Mouse (Mus musculus) heart, embryonic 14.5 days (tissue): ENCODE results near the gene Cdk1. TPM values are rescaled to one million over a fixed set of nuclear protein-coding genes. Genes with fewer than 3 reads are reported as not detected.
A peak's percentile ranks its signal among the peaks of the same experiment; 100 is the strongest.

Experiments used
- ATAC-seq: fragments of 200-750 bp; cut with Nextera tagmentation; 2 replicates; pipeline ENCODE4 v1.8.0; 2017; ENCODE audit warnings: low read depth, moderate TSS enrichment; ENCODE audit not compliant: insufficient number of reproducible peaks, insufficient read depth, low FRiP score
- H3K27ac ChIP-seq, 2 experiments: fragments of 200-500 bp in 1 of 2; fragments of 300-500 bp in 1 of 2; sonication (generic) in 1 of 2; replicated peaks in 1 of 2; 2 replicates each; pipeline ENCODE4 v1.5.1; 2012 to 2014; ENCODE audit warnings: low read depth in 2 of 2, low read length in 2 of 2, control low read depth in 1 of 2, mild to moderate bottlenecking in 1 of 2, mixed read lengths in 1 of 2; ENCODE audit not compliant: control insufficient read depth in 1 of 2, insufficient read depth in 1 of 2
- H3K27me3 ChIP-seq: fragments of 300-500 bp; sonication (generic); 2 replicates; pipeline ENCODE4 v1.6.1; 2014; ENCODE audit warnings: mild to moderate bottlenecking, low read length, control low read depth; ENCODE audit not compliant: control insufficient read depth, insufficient read depth
- H3K36me3 ChIP-seq: fragments of 300-500 bp; sonication (generic); 2 replicates; pipeline ENCODE4 v1.6.1; 2014; ENCODE audit warnings: mild to moderate bottlenecking, control low read depth, low read length, mixed read lengths; ENCODE audit not compliant: control insufficient read depth, insufficient read depth
- H3K4me1 ChIP-seq, 2 experiments: fragments of 200-500 bp in 1 of 2; fragments of 300-500 bp in 1 of 2; sonication (generic) in 1 of 2; 2 replicates each; pipeline ENCODE4 v1.6.1; 2012 to 2014; ENCODE audit warnings: low read length in 2 of 2, control low read depth in 1 of 2, mixed read lengths in 1 of 2; ENCODE audit not compliant: control insufficient read depth in 2 of 2, insufficient read depth in 2 of 2
- H3K4me2 ChIP-seq: fragments of 300-500 bp; sonication (generic); 2 replicates; pipeline ENCODE4 v1.6.1; 2014; ENCODE audit warnings: mild to moderate bottlenecking, low read length
- H3K4me3 ChIP-seq, 2 experiments: fragments of 200-500 bp in 1 of 2; fragments of 300-500 bp in 1 of 2; sonication (generic) in 1 of 2; 2 replicates each; pipeline ENCODE4 v1.5.1; 2012 to 2014; ENCODE audit warnings: low read length in 2 of 2, mild to moderate bottlenecking in 2 of 2, control low read depth in 1 of 2, low read depth in 1 of 2, moderate library complexity in 1 of 2; ENCODE audit not compliant: control insufficient read depth in 1 of 2, insufficient read depth in 1 of 2
- H3K9ac ChIP-seq: fragments of 300-500 bp; sonication (generic); 2 replicates; pipeline ENCODE4 v1.6.1; 2014; ENCODE audit warnings: mild to moderate bottlenecking, low read length
- H3K9me3 ChIP-seq: fragments of 300-500 bp; sonication (generic); 2 replicates; pipeline ENCODE4 v1.6.1; 2016; ENCODE audit warnings: low read length, control low read depth; ENCODE audit not compliant: control insufficient read depth
- WGBS: fragments of 180-500 bp; shearing (Covaris S2); extraction: QIAGEN DNeasy Blood & Tissue Kit; methylation state at CpG from one replicate; pipeline ENCODE4 v1.1.7; 2014; 5-methylcytosine and 5-hydroxymethylcytosine counted together
- polyA plus RNA-seq: library from polyadenylated mRNA; unstranded; fragments of >200 nt; fragmentation: Nextera tagmentation; extraction: Ambion mirVana; gene quantifications from 2 replicates; pipeline ENCODE4 v1.2.1, GENCODE M21; 2014

Gene Cdk1
- polyA plus RNA-seq, 1 experiment from 2014 or later, result 355 TPM

DNA sequence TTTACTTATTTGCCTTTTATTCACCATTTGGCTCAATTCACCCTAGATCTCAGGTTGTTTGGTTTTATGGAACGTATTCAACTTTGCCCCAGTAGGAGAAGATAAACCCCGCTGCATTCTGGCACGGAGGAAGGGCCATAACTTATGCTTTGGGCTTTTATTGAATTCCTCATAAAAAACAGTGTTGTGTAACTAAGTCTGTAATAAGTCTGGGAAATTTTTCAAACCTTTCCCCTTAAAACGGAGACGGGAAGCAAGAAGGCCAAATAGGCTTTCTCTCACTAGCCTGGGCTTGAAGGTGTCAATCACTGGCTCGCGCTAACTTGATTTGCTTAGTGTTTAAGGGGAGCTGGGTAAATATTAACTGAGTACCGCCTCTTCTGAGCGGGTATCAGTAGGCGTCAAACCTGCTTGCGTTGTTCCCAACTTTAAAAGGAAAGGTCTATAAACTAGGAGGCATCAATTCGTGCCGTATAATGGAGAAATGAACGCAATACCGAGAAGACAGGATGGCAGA, 31.2 kb downstream of the Cdk1 start:
- H3K4me1 ChIP-seq, result peaks cover 0 to 3% of the 10 kb centered on the region in 2 experiments; a peak in 1 of 4 replicates
- no peak overlapping the region for H3K9ac ChIP-seq
- no peak overlapping the region for H3K4me3 ChIP-seq
- no peak for ATAC-seq
- WGBS, result 47% methylated on average over 15 of the region's 15 CpGs
- 0 out of 2 replicates have a peak, but pooled peaks cover 6% of the 10 kb centered on the region for H3K9me3 ChIP-seq
- H3K27ac ChIP-seq, result no peak overlapping the region
- peak overlapping the region; percentile 49 for H3K4me2 ChIP-seq
- H3K27me3 ChIP-seq, result no peaks in the 10 kb centered on the region
- H3K36me3 ChIP-seq, result no peaks in the 10 kb centered on the region

DNA sequence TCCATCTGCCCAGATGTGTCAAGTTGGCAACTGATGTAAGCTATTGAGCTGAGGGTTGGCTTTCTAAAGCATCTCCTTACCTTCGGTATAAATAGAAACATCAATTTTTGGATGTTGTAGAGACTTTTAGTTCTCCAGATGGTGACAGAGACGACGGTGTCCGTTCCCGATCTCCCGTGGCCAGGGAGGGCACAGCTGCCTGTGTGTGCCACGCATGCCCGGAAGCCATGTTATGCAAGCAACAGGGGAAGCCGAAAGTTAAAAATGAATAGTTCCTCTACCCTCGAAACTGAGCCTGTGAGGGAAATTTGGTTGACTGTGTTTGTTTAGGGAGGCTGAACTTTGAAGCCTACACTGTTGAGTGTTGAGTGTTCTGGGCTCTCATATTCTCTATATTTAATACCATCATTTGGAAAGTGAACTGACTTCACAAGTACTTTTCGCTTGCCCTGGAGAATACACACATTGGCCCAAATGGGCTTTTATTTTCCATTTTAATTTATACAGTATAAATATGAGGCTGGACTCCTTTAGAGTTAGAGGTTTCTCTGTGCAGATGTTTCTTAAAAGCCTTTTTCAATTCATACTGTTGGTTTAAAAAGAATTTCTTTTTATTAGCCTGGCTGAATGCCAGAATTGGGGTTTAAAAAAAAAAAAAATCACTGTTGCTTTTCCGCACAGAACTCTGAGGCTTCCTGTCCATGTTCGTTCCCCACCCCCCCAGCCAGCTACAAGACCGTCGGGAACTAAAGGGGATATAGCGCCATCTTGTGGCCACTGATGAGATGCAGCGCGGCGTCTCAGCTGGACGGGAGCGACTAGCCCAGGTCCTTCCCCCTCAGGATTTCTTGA, 31.8 kb downstream of the Cdk1 start:
- Histone ChIP-seq H3K4me2 (peak overlapping the region; percentile 49), H3K4me1 (peaks cover 0 to 3% of the 10 kb centered on the region in 2 experiments; a peak in 1 of 4 replicates), H3K27me3 (no peaks in the 10 kb centered on the region), H3K9me3 (0 out of 2 replicates have a peak, but pooled peaks cover 6% of the 10 kb centered on the region), H3K36me3 (no peaks in the 10 kb centered on the region), H3K4me3 (no peak overlapping the region), H3K9ac (no peak overlapping the region), H3K27ac (no peak overlapping the region)
- 43% methylated on average over 21 of the region's 21 CpGs for WGBS
- no peak for ATAC-seq

DNA sequence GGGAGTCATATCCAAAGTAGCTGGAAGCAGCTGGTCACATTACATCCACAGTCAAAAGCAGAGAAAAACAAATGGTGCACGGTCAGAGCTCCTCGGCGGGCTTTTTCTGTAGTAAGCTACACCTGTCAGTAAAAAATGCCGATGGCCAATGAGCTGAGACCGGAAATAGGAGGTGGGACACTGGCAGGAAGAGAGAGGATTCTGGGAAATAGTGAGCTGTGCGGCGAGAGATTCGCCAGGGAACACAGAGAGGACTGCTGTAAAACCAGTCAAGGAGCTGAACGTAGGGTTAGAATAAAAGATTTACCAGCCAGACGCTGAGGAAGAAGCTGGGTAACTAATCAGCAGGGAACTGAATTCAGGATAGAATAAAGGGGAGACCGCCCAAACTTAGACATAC, 34.2 kb downstream of the Cdk1 start:
- H3K4me3 ChIP-seq, result no peak overlapping the region
- H3K36me3 ChIP-seq, result no peaks in the 10 kb centered on the region
- H3K4me2 ChIP-seq, result no peak overlapping the region
- no peak for ATAC-seq
- H3K9ac ChIP-seq, result no peak overlapping the region
- H3K27ac ChIP-seq, result no peak overlapping the region
- 0 out of 2 replicates have a peak, but pooled peaks cover 6% of the 10 kb centered on the region for H3K9me3 ChIP-seq
- no peaks in the 10 kb centered on the region for H3K27me3 ChIP-seq
- H3K4me1 ChIP-seq, result peaks cover 0 to 3% of the 10 kb centered on the region in 2 experiments; a peak in 1 of 4 replicates
- WGBS, result 84% methylated on average over 11 of the region's 11 CpGs

DNA sequence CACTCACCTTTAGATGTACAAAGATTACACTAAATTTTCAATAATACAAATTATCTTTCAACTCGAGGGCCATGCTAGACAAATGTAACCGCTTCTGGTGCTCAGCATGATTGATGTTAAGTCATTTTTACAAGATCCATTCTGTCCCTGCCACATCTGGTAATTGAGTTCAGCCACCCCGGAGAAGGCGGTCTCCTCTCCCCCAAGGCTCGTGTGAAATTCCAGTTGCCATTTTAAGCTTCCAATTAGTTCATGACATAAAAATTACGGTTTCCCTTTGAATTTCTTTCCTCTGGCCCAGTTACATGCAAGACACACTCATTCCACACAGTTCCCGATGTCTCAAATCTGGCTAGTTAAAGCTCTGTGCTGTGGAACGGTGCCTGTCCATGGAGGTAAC, 38.8 kb downstream of the Cdk1 start:
- Histone ChIP-seq H3K4me3 (no peak overlapping the region), H3K36me3 (no peaks in the 10 kb centered on the region), H3K9ac (no peak overlapping the region), H3K9me3 (0 out of 2 replicates have a peak, but pooled peaks cover 3% of the 10 kb centered on the region), H3K4me1 (no peaks in the 10 kb centered on the region), H3K4me2 (no peak overlapping the region), H3K27me3 (no peaks in the 10 kb centered on the region), H3K27ac (no peak overlapping the region)
- 81% methylated on average over 8 of the region's 8 CpGs for WGBS
- no peak for ATAC-seq

DNA sequence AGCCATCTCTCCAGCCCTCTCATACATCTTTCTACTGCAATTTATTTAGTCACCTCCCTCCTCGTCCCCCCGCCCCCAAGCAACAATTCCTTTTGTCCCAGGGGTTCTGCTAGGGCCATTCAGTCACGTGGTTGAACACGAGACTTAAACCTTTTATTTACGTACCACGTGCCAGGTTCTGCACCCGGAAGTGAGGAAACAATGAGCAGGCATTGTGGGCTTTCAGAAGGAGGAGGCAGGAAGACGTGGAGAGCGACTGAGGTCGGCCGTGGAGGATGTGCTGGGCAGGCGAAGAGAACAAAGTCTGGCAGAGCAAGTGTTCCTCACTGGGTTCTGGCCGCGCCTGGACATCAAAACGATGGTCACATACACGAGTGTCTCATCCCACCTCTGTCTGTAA, 40.9 kb downstream of the Cdk1 start:
- H3K36me3 ChIP-seq, result no peaks in the 10 kb centered on the region
- no peak overlapping the region for H3K4me3 ChIP-seq
- H3K4me2 ChIP-seq, result no peak overlapping the region
- no peaks in the 10 kb centered on the region for H3K4me1 ChIP-seq
- H3K27me3 ChIP-seq, result no peaks in the 10 kb centered on the region
- WGBS, result 79% methylated on average over 16 of the region's 16 CpGs
- no peak overlapping the region for H3K9ac ChIP-seq
- no peaks in the 10 kb centered on the region for H3K9me3 ChIP-seq
- no peak for ATAC-seq
- no peak overlapping the region for H3K27ac ChIP-seq

DNA sequence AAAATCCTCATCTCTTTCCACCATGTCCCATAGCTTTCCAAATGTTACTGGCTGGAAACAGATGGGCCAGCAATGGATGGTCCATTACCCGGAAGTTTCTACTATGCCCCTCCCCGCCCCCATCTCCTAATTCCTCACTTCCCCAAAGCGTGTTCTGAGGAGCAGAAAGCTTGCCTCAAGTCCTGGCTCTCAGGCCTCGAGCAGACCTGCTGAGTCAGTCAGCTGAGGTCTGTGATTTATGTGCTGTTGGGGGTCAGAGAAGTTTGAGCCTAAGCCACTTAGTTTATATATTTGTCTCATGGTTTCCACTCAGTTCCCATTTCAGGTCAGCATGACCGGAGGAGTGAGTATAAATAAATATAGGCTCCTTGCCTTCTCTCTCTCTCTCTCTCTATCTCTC, 43.6 kb downstream of the Cdk1 start:
- H3K9ac ChIP-seq, result no peak overlapping the region
- H3K27me3 ChIP-seq, result no peaks in the 10 kb centered on the region
- ATAC-seq, result no peak
- no peaks in the 10 kb centered on the region for H3K36me3 ChIP-seq
- WGBS, result 67% methylated on average over 5 of the region's 5 CpGs
- H3K4me3 ChIP-seq, result no peak overlapping the region
- H3K4me2 ChIP-seq, result no peak overlapping the region
- H3K27ac ChIP-seq, result no peak overlapping the region
- peaks cover 5 to 7% of the 10 kb centered on the region in 2 experiments; a peak in 3 of 4 replicates for H3K4me1 ChIP-seq
- no peaks in the 10 kb centered on the region for H3K9me3 ChIP-seq

DNA sequence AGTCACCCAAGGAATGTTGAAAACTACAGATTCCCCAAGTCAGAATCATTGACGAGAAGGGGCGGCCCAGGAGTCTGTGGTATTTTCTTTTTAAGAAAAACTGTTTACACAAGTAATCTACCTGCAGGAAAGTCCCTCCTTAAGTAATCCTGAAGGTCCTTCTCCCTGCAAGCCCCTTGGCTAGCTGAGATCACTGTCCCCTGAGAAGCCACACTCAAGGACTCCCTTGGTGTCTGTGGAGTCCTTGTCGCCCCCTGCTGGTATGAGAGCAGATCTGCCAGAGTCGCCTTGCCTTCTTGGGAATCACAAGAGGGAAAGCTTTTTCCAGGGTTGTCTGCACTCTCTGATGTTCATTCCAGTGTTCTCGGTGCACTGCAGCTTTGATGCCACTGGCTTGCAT, 45.7 kb downstream of the Cdk1 start:
- H3K36me3 ChIP-seq, result no peaks in the 10 kb centered on the region
- peaks cover 5 to 7% of the 10 kb centered on the region in 2 experiments; a peak in 3 of 4 replicates for H3K4me1 ChIP-seq
- no peak overlapping the region for H3K4me2 ChIP-seq
- 41% methylated on average over 5 of the region's 5 CpGs for WGBS
- no peak overlapping the region for H3K9ac ChIP-seq
- no peak overlapping the region for H3K4me3 ChIP-seq
- ATAC-seq, result no peak
- H3K27ac ChIP-seq, result no peak overlapping the region
- no peaks in the 10 kb centered on the region for H3K27me3 ChIP-seq
- H3K9me3 ChIP-seq, result no peaks in the 10 kb centered on the region
